Mouse (Mus musculus): ENCODE results near the gene Prrt2. TPM values are rescaled to one million over a fixed set of nuclear protein-coding genes. Genes with fewer than 3 reads are reported as not detected.
A peak's percentile ranks its signal among the peaks of the same experiment; 100 is the strongest.

Prrt2 gene
- polyA plus RNA-seq, 1 experiment from 2014 or later = 4.5 TPM

GRCm38 (mm10) chr7:127026984-127027726 is 6.1 kb upstream of the Prrt2 start, which contains the start of gene Maz:
Gene Maz (minus strand): TSS chr7:127027037.
- ATAC-seq (ENCODE audit: low read depth) = peak; percentile 93
- peak within 1 kb of the TSS; percentile 94 for H3K4me3 ChIP-seq (ENCODE audit: low read length)
- WGBS = under 1% methylated on average over 44 of the region's 63 CpGs

GRCm38 (mm10) chr7:127026616-127026983 is 5.6 kb upstream of the Prrt2 start:
- H3K4me2 ChIP-seq (ENCODE audit: low read depth, low read length) = peak overlapping the region; percentile 96
- H3K9ac ChIP-seq (ENCODE audit: low read length) = peak overlapping the region; percentile 99
- peak overlapping the region; percentile 94 for H3K4me3 ChIP-seq (ENCODE audit: low read length)
- no peak; the same call in 1 of the 2 replicates for ATAC-seq (ENCODE audit: low read depth)
- 0% methylated on average over 4 of the region's 48 CpGs for WGBS
- no peaks in the 10 kb centered on the region for H3K9me3 ChIP-seq (ENCODE audit: control insufficient read depth, low read length)
- H3K36me3 ChIP-seq (ENCODE audit: control insufficient read depth, insufficient read depth, low read length) = peaks cover 42% of the 10 kb centered on the region
- H3K27me3 ChIP-seq (ENCODE audit: control insufficient read depth, insufficient read depth, low read depth, low read length) = no peaks in the 10 kb centered on the region
- peak overlapping the region; percentile 99 for H3K27ac ChIP-seq (ENCODE audit: low read length)
- peaks cover 35% of the 10 kb centered on the region for H3K4me1 ChIP-seq (replicated peaks; ENCODE audit: control insufficient read depth, insufficient read depth, low read length)

More at GRCm38 (mm10) chr7:127026984-127027726, 6.1 kb upstream of the Prrt2 start, which contains the start of gene Maz:
- Histone ChIP-seq H3K36me3 (ENCODE audit: control insufficient read depth, insufficient read depth, low read length) (peaks cover 45% of the 10 kb centered on the region), H3K9me3 (ENCODE audit: control insufficient read depth, low read length) (no peaks in the 10 kb centered on the region), H3K9ac (ENCODE audit: low read length) (peak within 1 kb of the TSS; percentile 99), H3K4me1 (replicated peaks; ENCODE audit: control insufficient read depth, insufficient read depth, low read length) (peaks cover 30% of the 10 kb centered on the region), H3K27me3 (ENCODE audit: control insufficient read depth, insufficient read depth, low read depth, low read length) (no peaks in the 10 kb centered on the region), H3K27ac (ENCODE audit: low read length) (peak within 1 kb of the TSS; percentile 99), H3K4me2 (ENCODE audit: low read depth, low read length) (peak within 1 kb of the TSS; percentile 96)

- Histone ChIP-seq H3K4me1 (replicated peaks; ENCODE audit: control insufficient read depth, insufficient read depth, low read length) (peaks cover 39% of the 10 kb centered on the region), H3K36me3 (ENCODE audit: control insufficient read depth, insufficient read depth, low read length) (peaks cover 38% of the 10 kb centered on the region), H3K27ac (ENCODE audit: low read length) (peak overlapping the region; percentile 99), H3K4me3 (ENCODE audit: low read length) (peak overlapping the region; percentile 94), H3K9me3 (ENCODE audit: control insufficient read depth, low read length) (no peaks in the 10 kb centered on the region), H3K9ac (ENCODE audit: low read length) (peak overlapping the region; percentile 99), H3K27me3 (ENCODE audit: control insufficient read depth, insufficient read depth, low read depth, low read length) (no peaks in the 10 kb centered on the region), H3K4me2 (ENCODE audit: low read depth, low read length) (peak overlapping the region; percentile 96)
- 0% methylated on average over 9 of the region's 48 CpGs for WGBS
- ATAC-seq (ENCODE audit: low read depth) = peak; percentile 29
These were observed 5.2 kb upstream of the Prrt2 start for GRCm38 (mm10) chr7:127026161-127026600.

- peaks cover 42% of the 10 kb centered on the region for H3K4me1 ChIP-seq (replicated peaks; ENCODE audit: control insufficient read depth, insufficient read depth, low read length)
- H3K27ac ChIP-seq (ENCODE audit: low read length) = peak overlapping the region; percentile 99
- 0% methylated on average over 53 of the region's 65 CpGs for WGBS
- peaks cover 33% of the 10 kb centered on the region for H3K36me3 ChIP-seq (ENCODE audit: control insufficient read depth, insufficient read depth, low read length)
- H3K9me3 ChIP-seq (ENCODE audit: control insufficient read depth, low read length) = no peaks in the 10 kb centered on the region
- H3K27me3 ChIP-seq (ENCODE audit: control insufficient read depth, insufficient read depth, low read depth, low read length) = no peaks in the 10 kb centered on the region
- ATAC-seq (ENCODE audit: low read depth) = no peak
- peak overlapping the region; percentile 96 for H3K4me2 ChIP-seq (ENCODE audit: low read depth, low read length)
- peak overlapping the region; percentile 99 for H3K9ac ChIP-seq (ENCODE audit: low read length)
- H3K4me3 ChIP-seq (ENCODE audit: low read length) = peak overlapping the region; percentile 94
These were observed 4.6 kb upstream of the Prrt2 start for GRCm38 (mm10) chr7:127025556-127026160.

- Histone ChIP-seq H3K4me2 (ENCODE audit: low read depth, low read length) (peak overlapping the region; percentile 96), H3K9ac (ENCODE audit: low read length) (peak overlapping the region; percentile 99), H3K36me3 (ENCODE audit: control insufficient read depth, insufficient read depth, low read length) (peaks cover 26% of the 10 kb centered on the region), H3K4me3 (ENCODE audit: low read length) (peak overlapping the region; percentile 94), H3K9me3 (ENCODE audit: control insufficient read depth, low read length) (no peaks in the 10 kb centered on the region), H3K27me3 (ENCODE audit: control insufficient read depth, insufficient read depth, low read depth, low read length) (no peaks in the 10 kb centered on the region), H3K27ac (ENCODE audit: low read length) (peak overlapping the region; percentile 99), H3K4me1 (replicated peaks; ENCODE audit: control insufficient read depth, insufficient read depth, low read length) (peaks cover 49% of the 10 kb centered on the region)
- WGBS = under 1% methylated on average over 30 of the region's 30 CpGs
- ATAC-seq (ENCODE audit: low read depth) = peak; percentile 20
These were observed 3.9 kb upstream of the Prrt2 start for GRCm38 (mm10) chr7:127024755-127025555.

- ATAC-seq (ENCODE audit: low read depth) = no peak
- Histone ChIP-seq H3K27ac (ENCODE audit: low read length) (peak overlapping the region; percentile 99), H3K4me1 (replicated peaks; ENCODE audit: control insufficient read depth, insufficient read depth, low read length) (peaks cover 55% of the 10 kb centered on the region), H3K27me3 (ENCODE audit: control insufficient read depth, insufficient read depth, low read depth, low read length) (no peaks in the 10 kb centered on the region), H3K36me3 (ENCODE audit: control insufficient read depth, insufficient read depth, low read length) (peaks cover 23% of the 10 kb centered on the region), H3K4me3 (ENCODE audit: low read length) (peak overlapping the region; percentile 94), H3K9ac (ENCODE audit: low read length) (peak overlapping the region; percentile 99), H3K4me2 (ENCODE audit: low read depth, low read length) (peak overlapping the region; percentile 96), H3K9me3 (ENCODE audit: control insufficient read depth, low read length) (no peaks in the 10 kb centered on the region)
- WGBS = 10% methylated on average over 19 of the region's 19 CpGs
These were observed 3.1 kb upstream of the Prrt2 start for GRCm38 (mm10) chr7:127023896-127024690.

- Histone ChIP-seq H3K4me1 (replicated peaks; ENCODE audit: control insufficient read depth, insufficient read depth, low read length) (peaks cover 62% of the 10 kb centered on the region), H3K4me3 (ENCODE audit: low read length) (peak overlapping the region; percentile 94), H3K4me2 (ENCODE audit: low read depth, low read length) (peak overlapping the region; percentile 96), H3K36me3 (ENCODE audit: control insufficient read depth, insufficient read depth, low read length) (peaks cover 22% of the 10 kb centered on the region), H3K9ac (ENCODE audit: low read length) (peak overlapping the region; percentile 99), H3K27ac (ENCODE audit: low read length) (0 out of 2 replicates have a peak overlapping the region, but pooled peaks have one; percentile 27), H3K9me3 (ENCODE audit: control insufficient read depth, low read length) (no peaks in the 10 kb centered on the region), H3K27me3 (ENCODE audit: control insufficient read depth, insufficient read depth, low read depth, low read length) (no peaks in the 10 kb centered on the region)
- no peak for ATAC-seq (ENCODE audit: low read depth)
- WGBS = 73% methylated on average over 13 of the region's 13 CpGs
These were observed 2.3 kb upstream of the Prrt2 start for GRCm38 (mm10) chr7:127023272-127023691.

GRCm38 (mm10) chr7:127022528-127023271 is 1.7 kb upstream of the Prrt2 start:
- no peak for ATAC-seq (ENCODE audit: low read depth)
- Histone ChIP-seq H3K9ac (ENCODE audit: low read length) (peak overlapping the region; percentile 99), H3K4me1 (replicated peaks; ENCODE audit: control insufficient read depth, insufficient read depth, low read length) (peaks cover 62% of the 10 kb centered on the region), H3K4me2 (ENCODE audit: low read depth, low read length) (peak overlapping the region; percentile 96), H3K4me3 (ENCODE audit: low read length) (peak overlapping the region; percentile 94; the same call in 1 of the 2 replicates), H3K27ac (ENCODE audit: low read length) (no peak overlapping the region), H3K36me3 (ENCODE audit: control insufficient read depth, insufficient read depth, low read length) (peaks cover 22% of the 10 kb centered on the region), H3K27me3 (ENCODE audit: control insufficient read depth, insufficient read depth, low read depth, low read length) (no peaks in the 10 kb centered on the region), H3K9me3 (ENCODE audit: control insufficient read depth, low read length) (no peaks in the 10 kb centered on the region)
- WGBS = 73% methylated on average over 7 of the region's 7 CpGs
